Mouse (Mus musculus) heart, adult 9 months (tissue): ENCODE results near the gene Hdhd3.
"Not testable (repeated sequence)": the region's sequence is repeated elsewhere in the genome, so short reads cannot be mapped to it uniquely, and the experiment has no call there.

Experiments
- DNase-seq, 2 experiments: peaks; one replicate each; pipeline ENCODE4 v3.0.0; 2022; ENCODE audit warnings: low spot score in 2 of 2

Gene Hdhd3

GRCm38 (mm10) chr4:62509946-62510345 lies 6.7 kb upstream of the Hdhd3 start:
- no peak for DNase-seq

GRCm38 (mm10) chr4:62508839-62509238 lies 5.6 kb upstream of the Hdhd3 start:
- DNase-seq, result no peak

GRCm38 (mm10) chr4:62506798-62507197 lies 3.5 kb upstream of the Hdhd3 start:
- DNase-seq, result peak in 1 of 2 experiments; percentile 51

GRCm38 (mm10) chr4:62505991-62506390 lies 2.7 kb upstream of the Hdhd3 start:
- no peak for DNase-seq

GRCm38 (mm10) chr4:62502969-62503368 lies 298 bp downstream of the Hdhd3 start:
- no peak for DNase-seq

- peak; percentile 92 for DNase-seq
Measured at GRCm38 (mm10) chr4:62501964-62502732, 1.1 kb downstream of the Hdhd3 start.

- DNase-seq, result no peak
Measured at GRCm38 (mm10) chr4:62501534-62501933, 1.7 kb downstream of the Hdhd3 start.

GRCm38 (mm10) chr4:62500799-62501198 lies 2.5 kb downstream of the Hdhd3 start:
- no peak for DNase-seq

- peak in 1 of 2 experiments; percentile 42 for DNase-seq
Measured at GRCm38 (mm10) chr4:62496815-62497214, 6.5 kb downstream of the Hdhd3 start.

GRCm38 (mm10) chr4:62495946-62496345 lies 7.3 kb downstream of the Hdhd3 start:
- DNase-seq, result peak in 1 of 2 experiments; percentile 64

GRCm38 (mm10) chr4:62494230-62494629 lies 9.0 kb downstream of the Hdhd3 start:
- no peak for DNase-seq

GRCm38 (mm10) chr4:62492682-62493081 lies 10.6 kb downstream of the Hdhd3 start:
- DNase-seq, result no peak

- no peak for DNase-seq
Measured at GRCm38 (mm10) chr4:62487914-62488313, 15.4 kb downstream of the Hdhd3 start.

- no peak for DNase-seq
Measured at GRCm38 (mm10) chr4:62487172-62487571, 16.1 kb downstream of the Hdhd3 start.

GRCm38 (mm10) chr4:62486162-62486696 lies 17.0 kb downstream of the Hdhd3 start:
- no peak for DNase-seq

- no peak for DNase-seq
Measured at GRCm38 (mm10) chr4:62485450-62486161, 17.7 kb downstream of the Hdhd3 start.

GRCm38 (mm10) chr4:62484928-62485327 lies 18.3 kb downstream of the Hdhd3 start:
- DNase-seq, result no peak

- DNase-seq, result no peak
Measured at GRCm38 (mm10) chr4:62480709-62481605, 22.3 kb downstream of the Hdhd3 start.

GRCm38 (mm10) chr4:62479937-62480708 lies 23.1 kb downstream of the Hdhd3 start, which contains the start of gene Bspry:
Gene Bspry, plus strand, starts transcription at chr4:62480053.
- no peak for DNase-seq

GRCm38 (mm10) chr4:62479593-62479936 lies 23.7 kb downstream of the Hdhd3 start:
- DNase-seq, result not testable (repeated sequence)
